Mouse (Mus musculus) small intestine, adult 10 weeks (tissue): ENCODE measurements around the gene Olfr806. TPM values are rescaled to one million over a fixed set of nuclear protein-coding genes. Genes with fewer than 3 reads are reported as not detected.

Experiments
- polyA plus RNA-seq: library from polyadenylated mRNA; stranded (reverse); fragments of 350-450 nt; fragmentation: Illumina TruSeq; extraction: RNeasy Lipid Tissue Mini Kit (QIAGEN cat#74804); gene quantifications from one replicate; pipeline ENCODE4 v1.2.3, GENCODE M21; 2014; ENCODE audit warnings: low replicate concordance

Olfr806 gene
- not detected for polyA plus RNA-seq

GRCm38 (mm10) chr10:129741821-129742220 is at the start of gene Olfr806:
TSS of gene Olfr806 (minus strand) at chr10:129741921.

GRCm38 (mm10) chr10:129774338-129774737 is 32.6 kb upstream of the Olfr806 start, which contains the start of gene Olfr809:
TSS of gene Olfr809 (plus strand) at chr10:129774638.

GRCm38 (mm10) chr10:129765182-129765581 is 23.5 kb upstream of the Olfr806 start, which contains the start of gene Olfr808:
TSS of gene Olfr808 (plus strand) at chr10:129765482.

GRCm38 (mm10) chr10:129757693-129758092 is 16.0 kb upstream of the Olfr806 start, which contains the start of gene Olfr807:
TSS of gene Olfr807 (minus strand) at chr10:129757793.

GRCm38 (mm10) chr10:129729275-129729674 is 12.4 kb downstream of the Olfr806 start, which contains the start of gene Olfr805:
TSS of gene Olfr805 (minus strand) at chr10:129729375.

DNA sequence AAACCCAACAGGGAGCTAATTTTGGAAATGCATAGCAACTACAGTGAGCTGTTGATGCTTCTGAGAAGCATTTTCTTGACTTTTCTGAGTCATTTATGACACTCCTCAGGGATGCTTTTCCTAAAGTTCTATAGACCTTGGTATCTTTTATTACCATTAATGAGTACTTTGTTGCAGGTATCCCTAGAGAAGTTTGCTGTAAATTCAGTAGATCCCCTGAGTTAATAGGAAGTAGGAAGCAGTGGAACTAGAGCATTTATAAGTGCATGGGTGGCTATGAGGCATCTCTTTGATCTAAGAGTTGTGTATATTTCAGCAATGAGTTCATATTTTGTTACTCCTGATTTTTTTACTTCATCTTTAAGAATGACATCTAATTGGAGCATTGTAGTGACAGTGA is 38.8 kb downstream of the Olfr806 start, which contains the start of gene Olfr804:
Gene Olfr804 (plus strand): TSS at position 301 of the 400 bp plus-strand sequence.

GRCm38 (mm10) chr10:129694186-129694585 is 47.5 kb downstream of the Olfr806 start, which contains the start of gene Olfr803:
TSS of gene Olfr803 (minus strand) at chr10:129694286.

DNA sequence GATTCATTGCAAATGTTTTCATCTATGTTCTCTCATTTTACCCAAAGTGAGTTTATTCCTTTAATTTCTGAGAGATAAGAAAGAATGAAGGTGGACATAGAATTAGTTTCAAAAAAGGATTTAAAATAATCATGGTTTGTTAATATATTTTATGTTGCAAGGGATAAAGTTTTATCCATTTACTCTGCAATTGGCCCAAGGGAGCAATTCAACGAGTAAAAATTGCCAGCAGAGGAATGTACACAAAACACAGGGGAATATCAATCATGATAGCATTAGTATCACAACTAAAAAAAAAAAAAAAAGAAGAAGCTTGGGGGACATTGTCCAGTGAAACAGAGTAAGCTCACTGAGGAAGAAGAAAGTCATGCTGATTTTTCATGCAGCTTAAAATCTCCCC is 53.7 kb downstream of the Olfr806 start, which contains the start of gene Olfr802:
Gene Olfr802 (minus strand): TSS at position 101 of the 400 bp plus-strand sequence.

Other genes starting within 250 kb of the Olfr806 start
- not detected for gene Olfr790, start 243.4 kb downstream of the Olfr806 start, polyA plus RNA-seq
- gene Olfr791, start 220.1 kb downstream of the Olfr806 start, polyA plus RNA-seq, result not detected
- not detected for gene Olfr792, start 202.8 kb downstream of the Olfr806 start, polyA plus RNA-seq
- not detected for gene Olfr794, start 174.3 kb downstream of the Olfr806 start, polyA plus RNA-seq
- gene Olfr796, start 129.4 kb downstream of the Olfr806 start, polyA plus RNA-seq, result not detected
- gene Olfr798, start 114.0 kb downstream of the Olfr806 start, polyA plus RNA-seq, result not detected
- not detected for gene Olfr799, start 104.4 kb downstream of the Olfr806 start, polyA plus RNA-seq
- not detected for gene Olfr800, start 84.2 kb downstream of the Olfr806 start, polyA plus RNA-seq
- not detected for gene Olfr801, start 68.1 kb downstream of the Olfr806 start, polyA plus RNA-seq
- gene Olfr802, start 53.8 kb downstream of the Olfr806 start, polyA plus RNA-seq, result not detected
- gene Olfr803, start 47.6 kb downstream of the Olfr806 start, polyA plus RNA-seq, result not detected
- gene Olfr804, start 38.7 kb downstream of the Olfr806 start, polyA plus RNA-seq, result not detected
- not detected for gene Olfr805, start 12.5 kb downstream of the Olfr806 start, polyA plus RNA-seq
- gene Olfr807, start 15.9 kb upstream of the Olfr806 start, polyA plus RNA-seq, result not detected
- not detected for gene Olfr808, start 23.6 kb upstream of the Olfr806 start, polyA plus RNA-seq
- not detected for gene Olfr809, start 32.7 kb upstream of the Olfr806 start, polyA plus RNA-seq
- not detected for gene Olfr810, start 53.0 kb upstream of the Olfr806 start, polyA plus RNA-seq
- not detected for gene Olfr811, start 62.5 kb upstream of the Olfr806 start, polyA plus RNA-seq
- gene Olfr812, start 104.2 kb upstream of the Olfr806 start, polyA plus RNA-seq, result not detected
- not detected for gene Olfr813, start 113.4 kb upstream of the Olfr806 start, polyA plus RNA-seq
- not detected for gene Olfr814, start 137.9 kb upstream of the Olfr806 start, polyA plus RNA-seq
- gene Olfr815, start 163.9 kb upstream of the Olfr806 start, polyA plus RNA-seq, result not detected
- gene Olfr816, start 173.7 kb upstream of the Olfr806 start, polyA plus RNA-seq, result not detected
- not detected for gene Olfr818, start 207.2 kb upstream of the Olfr806 start, polyA plus RNA-seq
- not detected for gene Olfr819, start 225.3 kb upstream of the Olfr806 start, polyA plus RNA-seq
- gene Olfr247, start 234.2 kb upstream of the Olfr806 start, polyA plus RNA-seq, result not detected
- not detected for gene Gm10310, start 243.1 kb upstream of the Olfr806 start, polyA plus RNA-seq